Mouse (Mus musculus) monocyte, adult 2 months (primary cell): ENCODE data around the gene Rims4.
A peak's percentile ranks its signal among the peaks of the same experiment; 100 is the strongest.

Experiments used
- DNase-seq, 2 experiments: peaks; one replicate each; pipeline ENCODE4 v3.0.0; 2022; ENCODE audit warnings: low spot score in 2 of 2, low read depth in 1 of 2

The Rims4 gene

GRCm38 (mm10) chr2:163871906-163872305 is 46.6 kb downstream of the Rims4 start:
- DNase-seq, result no peak

GRCm38 (mm10) chr2:163871266-163871665 is 47.2 kb downstream of the Rims4 start:
- no peak for DNase-seq

GRCm38 (mm10) chr2:163869783-163870182 is 48.7 kb downstream of the Rims4 start:
- DNase-seq, result no peak

- DNase-seq, result no peak
These were observed 52.4 kb downstream of the Rims4 start for GRCm38 (mm10) chr2:163866061-163866460.

GRCm38 (mm10) chr2:163865311-163865710 is 53.2 kb downstream of the Rims4 start:
- DNase-seq, result no peak

- no peak for DNase-seq
These were observed 60.1 kb downstream of the Rims4 start for GRCm38 (mm10) chr2:163858254-163858947.

GRCm38 (mm10) chr2:163857233-163857632 is 61.2 kb downstream of the Rims4 start:
- no peak for DNase-seq

- DNase-seq, result no peak
These were observed 65.0 kb downstream of the Rims4 start, which contains the start of gene Kcnk15 for GRCm38 (mm10) chr2:163853461-163853901. Kcnk15 (plus strand) TSS chr2:163853651.

- no peak for DNase-seq
These were observed 76.4 kb downstream of the Rims4 start for GRCm38 (mm10) chr2:163842043-163842442.

GRCm38 (mm10) chr2:163839519-163839918 is 79.0 kb downstream of the Rims4 start:
- no peak for DNase-seq

GRCm38 (mm10) chr2:163838043-163838442 is 80.4 kb downstream of the Rims4 start:
- peak; percentile 26 to 60 for DNase-seq

- DNase-seq, result no peak
These were observed 87.3 kb downstream of the Rims4 start for GRCm38 (mm10) chr2:163831163-163831562.

GRCm38 (mm10) chr2:163826494-163826893 is 92.0 kb downstream of the Rims4 start:
- no peak for DNase-seq

- no peak for DNase-seq
These were observed 92.6 kb downstream of the Rims4 start for GRCm38 (mm10) chr2:163825861-163826260.

- no peak for DNase-seq
These were observed 94.7 kb downstream of the Rims4 start for GRCm38 (mm10) chr2:163823771-163824170.

GRCm38 (mm10) chr2:163823248-163823647 is 95.2 kb downstream of the Rims4 start:
- no peak for DNase-seq

- DNase-seq, result no peak
These were observed 97.9 kb downstream of the Rims4 start, which contains the start of gene Ccn5 for GRCm38 (mm10) chr2:163820607-163821006. Ccn5 (plus strand) TSS chr2:163820861.

GRCm38 (mm10) chr2:163814739-163815465 is 103.6 kb downstream of the Rims4 start:
- DNase-seq, result no peak

- no peak for DNase-seq
These were observed 105.4 kb downstream of the Rims4 start for GRCm38 (mm10) chr2:163813077-163813476.
